Mouse (Mus musculus): ENCODE results near the gene Smc5.

- TF ChIP-seq POLR2A (IDR thresholded peaks at IDR 0.05; ENCODE audit: insufficient read depth, low read length) (no peak), CTCF (IDR thresholded peaks at IDR 0.05; ENCODE audit: low read depth, low read length) (no peak), EP300 (IDR thresholded peaks at IDR 0.05; ENCODE audit: insufficient read depth, low read depth, low read length) (no peak)
These were observed 110.8 kb downstream of the Smc5 start for GRCm38 (mm10) chr19:23162877-23163276.

All from ES-Bruce4 (cell line).